In the genomic region with DNA sequence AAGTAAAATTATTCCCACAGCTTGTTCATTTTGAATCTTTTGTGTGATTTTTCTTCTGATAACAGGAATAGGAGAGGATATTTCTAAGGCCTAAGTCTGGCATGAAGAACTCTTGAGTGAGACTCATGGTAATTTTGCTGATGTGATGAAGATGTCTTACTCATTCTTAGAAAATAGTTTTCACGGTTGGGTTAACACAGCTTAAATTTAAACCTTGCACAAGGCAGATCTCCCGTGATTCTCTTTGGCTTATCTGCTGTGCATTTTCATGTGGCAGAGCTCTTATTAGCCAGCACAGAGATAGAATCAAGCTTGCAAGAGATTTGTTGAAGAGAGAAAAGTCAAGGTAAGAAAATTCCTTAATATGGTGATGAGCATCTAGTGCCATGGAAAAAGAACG, we compare ENCODE assay signal across 9 mouse cellular contexts. TPM values are rescaled to one million over a fixed set of nuclear protein-coding genes. Genes with fewer than 3 reads are reported as not detected.
DNase-seq lines count a peak whose midpoint lies in the region; ATAC-seq and TF ChIP-seq lines count a peak whose summit lies in the region.
"Had no signal": no experiment of that assay in that cellular context is flagged by ENCODE, and none has a peak within 500 bp of the region (broad histone marks: within the 10 kb centered on the region; RNA-seq: fewer than 3 reads in every experiment).

A gene (plus strand): TSS at position 235 of the 400 bp plus-strand sequence.

- no peaks in the 10 kb centered on the region for H3K9me3 ChIP-seq in embryonic facial prominence, embryonic 12.5 days
- no peaks in the 10 kb centered on the region for H3K9me3 ChIP-seq in limb, embryonic 11.5 days (ENCODE audit: control insufficient read depth, low read length)
- H3K9me3 ChIP-seq: liver, embryonic 13.5 days had no signal

- H3K4me2 ChIP-seq in embryonic facial prominence, embryonic 12.5 days (replicated peaks), result no peak within 1 kb of the TSS
- no peak within 1 kb of the TSS for H3K4me2 ChIP-seq in limb, embryonic 11.5 days (ENCODE audit: low read depth, severe bottlenecking)
- H3K4me2 ChIP-seq: liver, embryonic 13.5 days had no signal

- H3K4me1 ChIP-seq in embryonic facial prominence, embryonic 12.5 days, result no peaks in the 10 kb centered on the region
- H3K4me1 ChIP-seq in limb, embryonic 11.5 days (ENCODE audit: control insufficient read depth, insufficient read depth, low read length), result no peaks in the 10 kb centered on the region
- H3K4me1 ChIP-seq: liver, embryonic 13.5 days had no signal

- H3K27ac ChIP-seq in layer of hippocampus, adult 2 months, result no peak within 1 kb of the TSS
- no peak within 1 kb of the TSS for H3K27ac ChIP-seq in embryonic facial prominence, embryonic 12.5 days
- H3K27ac ChIP-seq in limb, embryonic 11.5 days (replicated peaks; ENCODE audit: low read depth, low read length), result no peak within 1 kb of the TSS
- H3K27ac ChIP-seq: liver, embryonic 13.5 days had no signal

- H3K27me3 ChIP-seq in embryonic facial prominence, embryonic 12.5 days, result no peaks in the 10 kb centered on the region
- no peaks in the 10 kb centered on the region for H3K27me3 ChIP-seq in limb, embryonic 11.5 days (ENCODE audit: control insufficient read depth, insufficient read depth, low read length)
- H3K27me3 ChIP-seq: liver, embryonic 13.5 days had no signal

- no peaks in the 10 kb centered on the region for H3K36me3 ChIP-seq in embryonic facial prominence, embryonic 12.5 days
- no peaks in the 10 kb centered on the region for H3K36me3 ChIP-seq in limb, embryonic 11.5 days (ENCODE audit: control insufficient read depth, insufficient read depth, low read length)
- H3K36me3 ChIP-seq: liver, embryonic 13.5 days had no signal

- TF ChIP-seq CTCF in layer of hippocampus, adult 2 months (conservative IDR thresholded peaks at IDR 0.05), result no peak

- no peak for DNase-seq in layer of hippocampus, postnatal 36 days
- DNase-seq in layer of hippocampus, adult 2 months (ENCODE audit: low spot score in 2 of 2), result no peak
- DNase-seq in heart, postnatal 25 days (ENCODE audit: low spot score), result no peak
- DNase-seq in limb, embryonic 11.5 days (ENCODE audit: low spot score), result no peak
- DNase-seq in cerebellum, adult 8-10 months, result no peak
- DNase-seq in right cerebral cortex, postnatal 36 days (ENCODE audit: low spot score in 2 of 2), result no peak
- DNase-seq: liver, embryonic 13.5 days had no signal

- intact Hi-C loops in heart, postnatal 25 days (cut with DNase I), result no loop called here

- H3K9ac ChIP-seq in embryonic facial prominence, embryonic 12.5 days, result no peak within 1 kb of the TSS
- no peak within 1 kb of the TSS for H3K9ac ChIP-seq in limb, embryonic 11.5 days (ENCODE audit: low read length)
- H3K9ac ChIP-seq: liver, embryonic 13.5 days had no signal

- ATAC-seq in embryonic facial prominence, embryonic 12.5 days (ENCODE audit: insufficient number of reproducible peaks, insufficient read depth, low FRiP score, low TSS enrichment), result no peak
- ATAC-seq in limb, embryonic 11.5 days (ENCODE audit: insufficient number of reproducible peaks, low FRiP score, low TSS enrichment, low read depth), result no peak
- no peak for ATAC-seq in megakaryocyte progenitor cell, adult 5-6 weeks (replicated peaks; ENCODE audit: poor library complexity)

- WGBS in embryonic facial prominence, embryonic 12.5 days, result 77% methylated on average over 3 of the region's 3 CpGs
- WGBS in limb, embryonic 11.5 days, result 95% methylated on average over 3 of the region's 3 CpGs

- H3K4me3 ChIP-seq in layer of hippocampus, adult 2 months, result no peak within 1 kb of the TSS
- no peak within 1 kb of the TSS for H3K4me3 ChIP-seq in embryonic facial prominence, embryonic 12.5 days
- no peak within 1 kb of the TSS for H3K4me3 ChIP-seq in limb, embryonic 11.5 days (ENCODE audit: low read depth, low read length)
- H3K4me3 ChIP-seq: liver, embryonic 13.5 days had no signal

RNA-seq across cellular contexts. Expression of the gene that starts here (rescaled TPM):
- 10 to 100 TPM; 10.8 to 12.4 TPM for total RNA-seq in layer of hippocampus, postnatal 36 days (2021)
- total RNA-seq in layer of hippocampus, adult 2 months (2021), result 1 to 10 TPM; 8.9 to 9.8 TPM
- 84.9 and 87.6 TPM in 2 replicates for polyA plus RNA-seq in embryonic facial prominence, embryonic 12.5 days (2016; fragmentation: Nextera tagmentation; extraction: Ambion mirVana)
- total RNA-seq in heart, postnatal 25 days (2021), result 10 to 100 TPM; 34.2 to 37.5 TPM
- polyA plus RNA-seq in limb, embryonic 11.5 days (2014; fragmentation: Nextera tagmentation; extraction: Ambion mirVana), result 57.4 and 69.4 TPM in 2 replicates
- total RNA-seq in megakaryocyte progenitor cell, adult 5-6 weeks (2015), result 3.4 and 3.9 TPM in 2 replicates
- 0.75 and 3.0 TPM in 2 replicates for total RNA-seq in megakaryocyte progenitor cell, adult 5-6 weeks (2017)
